Mouse (Mus musculus) lung, postnatal 0 days (tissue): Measurements from ENCODE around the gene Rftn1. TPM values are rescaled to one million over a fixed set of nuclear protein-coding genes. Genes with fewer than 3 reads are reported as not detected.

Source experiments
- ATAC-seq: fragments of 200-750 bp; cut with Nextera tagmentation; 2 replicates; pipeline ENCODE4 v1.8.0; 2017; ENCODE audit warnings: moderate library complexity
- DNase-seq: peaks from one replicate; pipeline ENCODE4 v3.0.0-alpha.2; 2016; ENCODE audit warnings: low spot score
- H3K27ac ChIP-seq: fragments of 300-500 bp; sonication (generic); 2 replicates; pipeline ENCODE4 v1.5.1; 2014; ENCODE audit warnings: antibody characterized with exemption, mild to moderate bottlenecking, low read length, mixed read lengths
- H3K27me3 ChIP-seq: fragments of 300-500 bp; sonication (generic); replicated peaks from 2 replicates; pipeline ENCODE4 v1.6.1; 2014; ENCODE audit warnings: low read length, mixed read lengths; ENCODE audit not compliant: insufficient read depth
- H3K36me3 ChIP-seq: fragments of 300-500 bp; sonication (generic); 2 replicates; pipeline ENCODE4 v1.6.1; 2014; ENCODE audit warnings: low read length, mixed read lengths; ENCODE audit not compliant: insufficient read depth
- H3K4me1 ChIP-seq: fragments of 300-500 bp; sonication (generic); 2 replicates; pipeline ENCODE4 v1.6.1; 2014; ENCODE audit warnings: antibody characterized with exemption, low read depth, low read length, mixed read lengths; ENCODE audit not compliant: insufficient read depth
- H3K4me2 ChIP-seq: fragments of 300-500 bp; sonication (generic); replicated peaks from 2 replicates; pipeline ENCODE4 v1.6.1; 2014; ENCODE audit warnings: low read depth, mild to moderate bottlenecking, low read length, moderate library complexity, mixed read lengths
- H3K4me3 ChIP-seq: fragments of 300-500 bp; sonication (generic); 2 replicates; pipeline ENCODE4 v1.5.1; 2014; ENCODE audit warnings: low read depth, low read length
- H3K9ac ChIP-seq: fragments of 300-500 bp; sonication (generic); replicated peaks from 2 replicates; pipeline ENCODE4 v1.6.1; 2014; ENCODE audit warnings: low read depth, mild to moderate bottlenecking
- H3K9me3 ChIP-seq: fragments of 300-500 bp; sonication (generic); 2 replicates; pipeline ENCODE4 v1.6.1; 2016; ENCODE audit warnings: low read length, mixed read lengths
- CTCF ChIP-seq: IDR thresholded peaks from 2 replicates; pipeline ENCODE4 v1.5.1; 2016; ENCODE audit warnings: antibody characterized with exemption, mild to moderate bottlenecking
- EP300 ChIP-seq: IDR thresholded peaks from 2 replicates; pipeline ENCODE4 v1.6.1; 2016; ENCODE audit warnings: antibody characterized with exemption, mild to moderate bottlenecking, control low read depth
- WGBS: fragments of 180-500 bp; shearing (Covaris S2); extraction: QIAGEN DNeasy Blood & Tissue Kit; methylation state at CpG from one replicate; pipeline ENCODE4 v1.1.7; 2014; 5-methylcytosine and 5-hydroxymethylcytosine counted together
- polyA plus RNA-seq: library from polyadenylated mRNA; unstranded; fragments of >200 nt; fragmentation: Nextera tagmentation; extraction: Ambion mirVana; gene quantifications from 2 replicates; pipeline ENCODE4 v1.2.1, GENCODE M21; 2015

Rftn1 gene
- polyA plus RNA-seq, 1 experiment from 2014 or later: 18.2 TPM

DNA sequence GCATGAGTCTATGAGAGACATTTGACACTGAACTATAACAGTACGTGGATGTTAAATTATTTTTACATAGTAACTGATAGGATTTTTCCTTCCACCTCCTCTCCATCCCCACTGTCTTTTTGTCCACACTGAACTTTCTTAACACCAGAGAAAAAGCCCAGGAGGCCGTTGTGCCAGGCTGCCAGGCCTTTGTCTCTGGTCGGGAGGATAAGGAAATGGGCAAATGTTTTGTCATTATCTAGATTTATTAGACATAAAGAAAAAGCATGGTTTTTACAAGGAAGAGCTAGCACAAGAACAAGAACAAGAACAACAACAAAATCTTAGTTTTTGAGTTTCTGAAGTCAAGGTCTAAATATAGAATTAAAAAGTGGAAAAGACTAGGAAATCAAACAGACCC is 4.1 kb upstream of the Rftn1 start:
- Histone ChIP-seq H3K4me1 (no peaks in the 10 kb centered on the region; the same call in 1 of the 2 replicates), H3K27me3 (peaks cover 4% of the 10 kb centered on the region; the same call in 1 of the 2 replicates), H3K4me2 (no peak overlapping the region), H3K36me3 (no peaks in the 10 kb centered on the region), H3K27ac (no peak overlapping the region), H3K4me3 (no peak overlapping the region), H3K9me3 (no peaks in the 10 kb centered on the region), H3K9ac (no peak overlapping the region)
- no peak for TF ChIP-seq EP300
- TF ChIP-seq CTCF: no peak
- ATAC-seq: no peak
- DNase-seq: no peak
- 66% methylated on average over 3 of the region's 3 CpGs for WGBS

- H3K27ac ChIP-seq: no peak overlapping the region
- DNase-seq: peak; percentile 49
- 38% methylated on average over 3 of the region's 3 CpGs for WGBS
- no peaks in the 10 kb centered on the region for H3K9me3 ChIP-seq
- H3K9ac ChIP-seq: no peak overlapping the region
- TF ChIP-seq EP300 (no peak), CTCF (peak; percentile 70)
- no peaks in the 10 kb centered on the region; the same call in 1 of the 2 replicates for H3K4me1 ChIP-seq
- no peaks in the 10 kb centered on the region for H3K36me3 ChIP-seq
- H3K27me3 ChIP-seq: peaks cover 4% of the 10 kb centered on the region; the same call in 1 of the 2 replicates
- 0 out of 2 replicates have a peak, but pooled peaks have one; percentile 18 for ATAC-seq
- no peak overlapping the region for H3K4me3 ChIP-seq
- no peak overlapping the region for H3K4me2 ChIP-seq
Measured at GRCm38 (mm10) chr17:50193653-50194052, 3.2 kb upstream of the Rftn1 start.

DNA sequence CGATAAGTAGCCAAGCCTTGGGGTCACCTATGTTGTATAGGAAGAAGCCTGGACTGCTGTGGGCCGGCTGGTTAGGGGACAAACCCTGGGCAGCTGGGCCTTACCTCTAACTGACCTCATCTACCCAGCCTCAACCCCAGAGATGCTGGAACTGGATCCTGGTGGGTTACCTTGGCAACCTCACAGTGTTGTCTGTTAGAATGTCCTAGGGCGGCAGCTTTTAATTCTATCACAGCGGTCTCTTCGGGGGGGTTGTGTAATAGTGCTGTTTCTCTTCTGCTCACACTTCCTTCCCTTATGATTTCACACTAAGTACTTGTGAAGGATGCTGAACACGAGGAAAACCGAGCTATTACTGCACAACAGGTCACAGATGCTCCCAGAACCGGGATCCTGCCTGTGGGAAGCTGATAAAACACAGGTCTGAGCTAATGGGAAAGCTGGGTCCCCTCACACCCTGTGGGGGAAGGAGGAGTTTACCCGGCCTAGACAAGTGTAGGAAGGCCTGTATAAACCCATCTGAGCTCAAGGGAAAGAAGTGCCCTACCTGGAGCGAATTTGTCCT is 2.0 kb upstream of the Rftn1 start:
- Histone ChIP-seq H3K4me1 (no peaks in the 10 kb centered on the region; the same call in 1 of the 2 replicates), H3K27me3 (peaks cover 4% of the 10 kb centered on the region; the same call in 1 of the 2 replicates), H3K9ac (no peak overlapping the region), H3K9me3 (no peaks in the 10 kb centered on the region), H3K36me3 (no peaks in the 10 kb centered on the region), H3K4me2 (no peak overlapping the region), H3K4me3 (no peak overlapping the region), H3K27ac (no peak overlapping the region)
- DNase-seq: peak; percentile 23
- ATAC-seq: no peak
- WGBS: 64% methylated on average over 10 of the region's 10 CpGs
- TF ChIP-seq EP300 (no peak), CTCF (no peak)

DNA sequence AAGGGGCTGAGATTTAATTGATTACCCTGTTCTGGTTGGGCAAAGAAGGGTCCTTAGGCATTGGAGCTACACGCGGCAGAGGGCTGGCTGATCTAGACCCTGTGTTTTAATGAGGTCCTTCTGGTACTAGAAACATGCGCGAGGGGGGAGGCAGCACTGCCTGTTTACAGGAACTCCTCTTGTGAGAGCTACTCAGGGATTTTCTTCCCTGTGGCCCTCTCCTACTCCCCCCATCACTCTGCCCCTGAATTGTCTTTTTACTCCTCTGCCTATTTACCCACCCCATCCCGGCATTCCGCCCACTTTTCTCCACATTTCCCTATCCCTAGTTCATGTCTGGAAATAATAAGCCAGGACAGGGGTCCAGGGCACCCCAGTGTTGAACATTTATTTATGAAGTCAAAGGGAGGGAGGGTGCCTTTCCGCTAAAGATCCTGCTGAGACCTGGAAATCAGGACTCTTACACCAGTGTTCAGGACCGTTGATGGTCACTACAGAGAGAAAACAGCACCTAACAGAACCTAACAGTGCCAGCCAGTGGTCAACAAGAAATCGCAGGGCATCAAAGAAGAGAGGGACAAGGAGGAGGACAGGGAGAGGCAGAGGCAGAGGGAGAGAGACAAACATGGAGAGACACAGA is 964 bp upstream of the Rftn1 start:
- H3K4me3 ChIP-seq: no peak overlapping the region
- H3K9ac ChIP-seq: no peak overlapping the region
- no peak overlapping the region for H3K4me2 ChIP-seq
- H3K27me3 ChIP-seq: peaks cover 4% of the 10 kb centered on the region; the same call in 1 of the 2 replicates
- H3K4me1 ChIP-seq: no peaks in the 10 kb centered on the region; the same call in 1 of the 2 replicates
- ATAC-seq (no peak), DNase-seq (no peak)
- WGBS: 69% methylated on average over 9 of the region's 9 CpGs
- TF ChIP-seq EP300 (no peak), CTCF (no peak)
- H3K27ac ChIP-seq: no peak overlapping the region
- H3K36me3 ChIP-seq: no peaks in the 10 kb centered on the region
- no peaks in the 10 kb centered on the region for H3K9me3 ChIP-seq

- H3K4me2 ChIP-seq: peak overlapping the region; percentile 87
- no peaks in the 10 kb centered on the region for H3K36me3 ChIP-seq
- 1% methylated on average over 24 of the region's 24 CpGs for WGBS
- no peaks in the 10 kb centered on the region; the same call in 1 of the 2 replicates for H3K4me1 ChIP-seq
- peak overlapping the region; percentile 64 for H3K4me3 ChIP-seq
- peak; percentile 60 for ATAC-seq
- no peak overlapping the region for H3K27ac ChIP-seq
- peak; percentile 60 for DNase-seq
- no peaks in the 10 kb centered on the region for H3K9me3 ChIP-seq
- peaks cover 4% of the 10 kb centered on the region; the same call in 1 of the 2 replicates for H3K27me3 ChIP-seq
- peak overlapping the region; percentile 29; the same call in 1 of the 2 replicates for H3K9ac ChIP-seq
- TF ChIP-seq CTCF (peak; percentile 68), EP300 (no peak)
Measured at GRCm38 (mm10) chr17:50189381-50190012, 977 bp downstream of the Rftn1 start.

DNA sequence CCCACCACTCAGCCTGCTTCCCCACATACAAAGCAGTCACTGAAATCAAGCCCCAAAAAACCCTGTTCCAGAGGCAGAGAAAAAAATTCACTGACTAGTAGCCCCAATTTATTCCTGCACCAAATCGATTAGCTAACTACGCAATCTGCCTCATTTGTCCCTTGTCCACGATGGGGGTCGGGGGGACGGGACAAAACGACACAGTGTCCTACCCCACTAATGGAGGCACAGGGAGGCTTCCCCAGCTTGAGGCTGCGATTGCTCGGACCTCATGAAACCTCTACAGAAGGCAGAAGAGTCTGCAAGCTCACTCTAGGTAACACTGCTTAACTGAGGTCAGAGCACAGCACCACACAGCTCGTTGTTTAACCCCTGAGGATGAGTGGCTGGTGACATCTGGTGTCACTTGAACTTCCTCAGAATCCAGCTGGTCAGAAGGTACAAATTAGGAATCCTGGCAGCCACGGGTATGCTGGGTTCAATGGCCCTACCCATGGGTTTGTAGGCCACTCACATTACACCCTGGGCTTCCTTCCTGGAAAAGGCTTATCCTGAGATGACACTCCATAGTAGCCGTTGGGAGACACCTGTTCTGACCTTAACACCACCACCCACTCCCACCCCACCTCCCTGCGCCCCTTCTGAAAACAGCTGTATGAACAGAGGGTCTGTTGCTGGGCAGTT is 1.7 kb downstream of the Rftn1 start:
- peaks cover 4% of the 10 kb centered on the region; the same call in 1 of the 2 replicates for H3K27me3 ChIP-seq
- no peaks in the 10 kb centered on the region; the same call in 1 of the 2 replicates for H3K4me1 ChIP-seq
- no peaks in the 10 kb centered on the region for H3K36me3 ChIP-seq
- TF ChIP-seq CTCF: no peak
- no peaks in the 10 kb centered on the region for H3K9me3 ChIP-seq
- ATAC-seq (no peak), DNase-seq (no peak)
- H3K9ac ChIP-seq: no peak overlapping the region
- H3K4me2 ChIP-seq: peak overlapping the region; percentile 87; the same call in 1 of the 2 replicates
- peak overlapping the region; percentile 64; the same call in 1 of the 2 replicates for H3K4me3 ChIP-seq
- no peak overlapping the region for H3K27ac ChIP-seq
- WGBS: 67% methylated on average over 12 of the region's 12 CpGs
